Mouse (Mus musculus) skeletal muscle tissue, adult 2 months (tissue): ENCODE measurements around the gene Gmfb.

ENCODE experiments used
- DNase-seq: peaks from one replicate; pipeline ENCODE4 v3.0.0-alpha.2; 2012; ENCODE audit warnings: low read depth, low spot score

Gene Gmfb

DNA sequence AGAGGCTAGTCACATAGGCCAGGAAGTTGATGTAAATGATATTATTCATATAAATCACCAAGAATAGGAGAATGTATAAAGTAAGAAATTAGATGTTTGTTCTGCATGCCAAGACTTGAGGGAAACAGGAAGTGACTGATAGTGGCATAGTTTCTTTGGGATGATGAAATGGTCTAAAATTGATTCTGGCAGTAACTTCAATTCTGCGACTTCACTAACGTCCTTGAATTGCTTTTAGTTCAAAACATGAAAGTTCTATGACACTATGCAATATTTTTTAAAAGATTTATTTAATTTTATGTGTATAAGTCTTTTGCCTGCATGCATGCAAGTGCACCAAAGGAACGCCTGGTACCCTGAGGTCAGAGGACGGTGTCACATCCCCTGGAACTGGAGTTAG is 18.8 kb downstream of the Gmfb start:
- no peak for DNase-seq

DNA sequence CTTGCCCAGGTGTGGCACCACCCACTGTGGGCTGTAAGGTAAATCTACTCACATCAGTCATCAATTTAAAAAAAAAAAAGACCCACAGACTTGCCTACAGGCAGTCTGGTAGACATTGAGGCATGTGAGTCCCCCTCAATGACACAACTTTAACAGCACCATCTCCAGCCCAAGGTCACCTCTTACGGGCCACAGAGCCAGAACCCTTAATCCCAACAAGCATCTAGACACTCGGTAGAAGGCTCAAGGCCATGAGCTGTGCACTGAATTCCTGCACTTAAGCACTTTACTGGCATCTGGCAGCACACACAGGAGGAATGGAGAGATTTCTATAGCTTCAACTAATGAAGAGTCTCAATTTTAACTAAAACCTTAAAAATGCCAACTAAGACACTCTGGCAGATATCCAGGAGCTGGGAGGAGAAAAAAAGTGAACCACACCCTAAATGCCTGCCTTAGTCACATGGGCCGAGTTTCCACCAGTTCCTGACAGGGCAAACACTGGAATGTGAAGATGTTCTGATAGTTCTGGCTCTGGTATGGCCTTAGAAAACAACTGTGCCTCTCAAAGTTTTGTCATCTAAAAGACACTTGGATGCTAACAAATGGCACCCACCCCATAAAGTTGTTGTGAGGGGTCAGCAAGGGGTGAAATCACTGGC is 21.2 kb downstream of the Gmfb start:
- no peak for DNase-seq

DNA sequence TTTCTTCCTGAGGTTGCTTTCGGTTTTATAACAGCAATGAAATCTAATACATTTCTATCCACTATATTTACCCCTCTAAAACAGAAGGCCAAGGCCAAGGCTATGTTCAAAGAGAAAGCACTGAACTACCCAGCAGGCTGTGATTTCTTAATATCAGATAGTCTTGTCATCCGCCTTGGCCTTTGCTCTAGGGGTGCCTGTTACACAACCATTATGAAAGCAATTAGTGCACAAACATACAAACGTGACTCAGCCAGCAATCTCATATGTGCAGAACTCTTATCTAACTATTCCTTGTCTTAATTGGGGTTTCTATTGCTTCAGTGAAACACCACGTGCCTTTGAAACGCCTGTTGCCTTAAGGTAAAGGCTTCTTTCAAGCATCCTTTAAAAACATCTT is 27.9 kb downstream of the Gmfb start:
- DNase-seq, result no peak

DNA sequence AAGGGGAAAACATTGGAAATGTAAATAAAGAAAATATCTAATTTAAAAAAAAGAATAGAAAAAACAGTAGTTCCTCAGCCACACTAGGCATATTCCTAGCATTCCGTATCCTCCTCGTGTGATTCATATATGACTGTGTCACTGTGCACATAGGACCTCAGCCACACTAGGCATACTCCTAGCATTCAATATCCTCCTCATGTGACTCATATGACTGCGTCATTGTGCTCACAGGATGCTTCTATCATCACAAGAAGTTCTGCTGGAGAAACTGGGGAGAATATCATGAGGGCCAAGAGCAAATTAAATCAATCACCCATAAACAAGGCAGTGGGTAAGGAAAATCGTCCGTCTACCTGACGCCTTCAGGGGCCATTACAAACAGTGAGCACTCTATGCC is 31.3 kb downstream of the Gmfb start:
- DNase-seq, result no peak

DNA sequence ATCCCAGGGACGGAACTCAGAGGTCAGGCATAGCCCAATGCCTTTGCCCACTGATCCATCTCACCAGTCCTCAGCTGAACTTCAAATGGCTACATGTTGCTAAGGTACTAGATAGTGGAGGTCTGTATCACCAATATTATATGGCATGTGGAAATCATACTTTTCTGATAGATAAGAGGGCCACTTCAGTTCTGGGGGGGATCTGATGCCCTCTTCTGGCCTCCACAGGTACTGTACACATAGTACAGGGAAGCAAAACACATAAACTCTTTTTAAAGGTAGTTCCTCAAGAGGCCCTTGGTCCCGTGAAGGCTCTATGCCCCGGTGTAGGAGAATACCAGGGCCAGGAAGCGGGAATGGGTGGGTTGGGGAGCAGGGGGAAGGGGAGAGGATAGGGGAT is 31.7 kb downstream of the Gmfb start:
- DNase-seq, result no peak

DNA sequence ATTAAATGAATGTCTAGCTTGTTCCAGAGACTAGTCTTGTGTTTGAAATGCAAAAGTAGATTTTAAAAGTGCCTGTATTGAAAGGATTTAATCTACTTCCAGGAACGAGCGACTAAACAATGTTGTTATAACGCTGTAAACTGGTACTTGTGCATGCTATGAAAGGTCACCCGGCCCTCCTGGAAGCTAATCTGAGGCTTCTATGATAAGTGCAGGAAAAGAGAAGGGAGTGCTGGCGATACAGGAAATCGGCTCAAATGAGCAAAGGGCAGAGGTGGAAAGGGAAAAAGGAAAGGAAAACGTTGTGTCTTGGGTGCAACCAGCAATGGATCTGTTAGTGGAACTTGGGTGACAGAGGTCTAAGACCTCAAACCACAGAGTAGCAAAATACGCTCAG is 33.5 kb downstream of the Gmfb start:
- DNase-seq, result no peak

DNA sequence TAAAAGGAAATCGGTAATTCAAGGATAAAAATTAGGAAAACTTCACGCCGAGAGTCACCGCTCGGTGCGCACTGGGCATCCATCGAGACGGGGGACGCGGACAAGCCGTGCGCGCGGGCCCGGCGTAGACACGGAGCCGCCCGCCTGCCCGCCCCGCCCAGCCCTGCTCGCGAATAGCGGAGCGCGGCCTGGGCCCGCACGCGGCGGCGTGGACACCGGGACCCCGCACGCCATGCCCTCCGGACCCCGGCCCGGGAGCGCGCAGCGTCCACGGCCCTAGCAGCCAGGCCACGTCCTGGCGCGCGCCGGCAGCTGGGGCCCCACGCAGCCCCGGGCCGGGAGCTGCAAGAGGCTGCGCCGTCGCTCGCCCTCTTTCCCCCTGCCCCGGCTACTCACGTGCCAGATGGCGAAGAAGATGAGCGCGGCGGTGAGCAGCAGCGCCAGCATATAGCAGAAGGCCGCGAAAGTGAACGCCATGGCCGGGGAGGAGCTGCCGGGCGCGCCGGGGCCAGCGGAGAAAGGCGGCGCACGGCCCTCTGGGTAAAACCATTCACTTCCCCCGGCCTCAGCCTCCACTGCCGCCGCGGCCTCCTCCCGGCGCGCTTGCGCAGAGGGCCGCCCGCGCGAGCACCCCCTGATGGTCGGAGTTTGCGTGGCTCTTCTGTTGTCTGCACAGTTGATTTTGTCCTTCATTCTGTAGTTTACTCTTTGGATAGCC is 34.1 kb downstream of the Gmfb start, which contains the start of gene Cnih1:
Gene Cnih1 (minus strand): TSS at position 625 of the 718 bp plus-strand sequence.
- DNase-seq, result peak; percentile 81

DNA sequence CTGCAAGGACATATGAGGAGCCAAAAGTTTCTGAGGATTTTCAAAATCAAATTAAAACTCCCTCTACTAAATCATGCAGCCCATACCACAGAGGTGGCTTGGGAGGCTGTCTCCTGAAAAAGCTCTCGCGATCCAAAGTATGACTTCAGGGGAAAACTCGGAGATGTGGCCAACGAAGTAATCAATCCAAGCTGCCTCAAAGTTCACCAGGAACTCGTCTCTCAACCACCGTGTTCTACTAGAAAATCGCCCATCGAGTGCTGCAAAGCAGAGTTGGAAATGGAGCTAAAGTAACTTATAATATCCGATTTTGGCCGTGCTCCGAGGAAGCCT is 34.6 kb downstream of the Gmfb start:
- no peak for DNase-seq

DNA sequence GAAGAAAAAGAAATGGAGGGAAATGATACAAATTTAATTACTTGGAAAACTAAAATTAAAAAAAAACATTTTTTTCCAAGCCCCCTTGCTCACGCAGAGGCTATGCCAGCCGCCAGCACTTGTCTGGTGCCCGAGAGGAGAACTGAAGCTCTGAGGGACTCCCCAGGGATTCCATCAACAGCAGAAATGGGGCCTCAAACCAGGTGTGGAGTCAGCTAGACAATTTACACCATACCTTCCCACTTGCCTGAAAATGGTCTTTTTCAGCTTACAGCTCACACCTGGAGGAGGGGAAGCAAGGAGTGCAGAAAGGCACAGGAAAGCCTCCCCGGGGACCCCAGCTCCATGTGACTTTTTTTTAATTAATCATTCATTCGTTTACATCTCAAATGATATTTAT is 36.8 kb downstream of the Gmfb start:
- no peak for DNase-seq

DNA sequence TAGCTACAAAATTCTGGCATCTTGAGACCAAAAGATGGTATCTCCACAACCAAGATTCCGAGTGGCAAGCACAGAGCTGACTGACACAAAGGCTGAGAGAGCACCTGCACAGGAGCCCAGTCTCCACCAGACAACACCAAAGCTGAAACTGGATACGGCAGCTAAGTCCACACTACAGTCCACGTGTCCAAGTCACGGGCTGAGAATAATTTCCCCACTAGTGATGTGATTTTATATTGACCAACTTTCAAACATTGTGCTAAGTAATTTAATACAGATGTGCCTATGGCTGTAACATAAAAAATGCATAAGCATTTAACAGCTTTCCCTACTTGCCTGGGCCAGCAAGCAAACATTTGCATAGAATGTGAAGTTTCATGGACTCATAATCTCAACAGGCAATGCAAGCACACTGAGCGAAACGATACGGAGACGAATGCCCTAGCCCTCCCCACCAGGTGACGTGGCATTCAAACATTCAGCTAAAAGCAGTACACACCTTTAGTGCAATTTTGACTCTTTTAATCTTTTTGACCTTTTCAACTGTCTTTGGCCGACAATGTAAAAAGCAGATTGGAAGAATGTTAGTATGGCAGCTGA is 38.6 kb downstream of the Gmfb start:
- no peak for DNase-seq

DNA sequence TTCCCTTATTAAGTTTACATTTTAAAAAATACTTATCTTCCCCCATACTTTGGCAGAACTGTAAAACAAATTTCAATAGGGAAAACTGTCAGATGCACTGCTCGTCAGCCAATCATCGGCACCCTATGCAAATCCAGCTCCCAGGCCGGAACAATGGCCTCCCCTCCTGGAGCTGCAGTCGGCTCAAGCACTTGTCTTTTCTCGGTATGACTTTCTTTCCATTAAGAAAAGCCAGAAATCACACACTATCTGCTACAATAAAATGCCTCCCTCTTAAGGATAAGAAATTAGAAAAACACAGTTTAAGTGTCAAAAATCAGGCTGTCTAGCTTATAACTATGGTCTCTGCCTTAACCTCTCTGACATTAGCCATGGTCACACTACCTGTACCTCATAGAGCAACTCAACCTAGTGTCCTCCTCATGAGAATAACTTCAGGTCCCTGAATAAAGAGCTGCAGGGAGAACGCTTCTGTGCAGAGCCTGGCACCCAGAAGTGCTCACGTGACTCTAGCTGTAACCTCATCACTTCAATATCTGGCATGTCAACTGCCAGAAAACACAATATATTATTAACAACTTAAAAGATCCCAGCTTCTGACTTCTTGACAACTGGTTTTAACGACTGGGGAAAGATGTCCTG is 39.7 kb downstream of the Gmfb start:
- DNase-seq, result no peak

DNA sequence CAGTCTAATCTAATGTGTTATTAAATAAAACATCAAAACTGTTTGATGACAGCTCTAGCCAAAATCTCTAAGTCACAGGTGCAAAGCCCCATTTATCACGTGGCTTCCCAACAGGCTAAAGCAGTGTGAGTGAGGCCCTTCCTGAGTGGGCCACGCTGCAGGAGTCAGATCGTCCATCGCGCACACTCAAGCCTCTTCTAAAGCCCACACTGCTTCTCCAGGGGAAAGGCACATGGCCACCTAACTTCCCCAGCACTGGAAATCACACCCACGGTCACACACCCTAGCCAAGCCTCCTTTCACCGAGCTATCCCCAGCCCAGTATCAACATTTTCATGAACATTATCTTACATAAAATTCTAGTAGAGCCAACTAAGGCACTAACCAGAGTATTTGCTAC is 41.0 kb downstream of the Gmfb start:
- DNase-seq, result no peak

DNA sequence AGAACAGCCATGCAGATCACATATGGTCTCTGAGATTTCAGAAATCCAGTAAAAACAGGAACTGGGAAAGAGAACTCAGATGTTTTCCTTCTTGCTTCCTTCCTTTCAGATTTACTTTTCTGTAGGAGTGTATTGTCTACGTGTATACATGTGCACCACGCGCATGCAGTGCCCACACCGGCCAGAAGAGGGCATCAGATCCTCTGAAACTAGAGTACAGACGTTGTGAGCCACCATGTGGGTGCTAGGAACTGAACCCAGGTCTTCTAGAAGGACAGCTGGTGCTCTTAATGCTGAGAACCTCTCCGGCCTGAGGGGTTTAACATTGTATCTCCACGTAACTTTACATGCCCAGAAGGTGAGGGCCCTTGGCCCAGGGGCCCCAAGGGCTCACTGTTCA is 42.8 kb downstream of the Gmfb start:
- DNase-seq, result no peak

DNA sequence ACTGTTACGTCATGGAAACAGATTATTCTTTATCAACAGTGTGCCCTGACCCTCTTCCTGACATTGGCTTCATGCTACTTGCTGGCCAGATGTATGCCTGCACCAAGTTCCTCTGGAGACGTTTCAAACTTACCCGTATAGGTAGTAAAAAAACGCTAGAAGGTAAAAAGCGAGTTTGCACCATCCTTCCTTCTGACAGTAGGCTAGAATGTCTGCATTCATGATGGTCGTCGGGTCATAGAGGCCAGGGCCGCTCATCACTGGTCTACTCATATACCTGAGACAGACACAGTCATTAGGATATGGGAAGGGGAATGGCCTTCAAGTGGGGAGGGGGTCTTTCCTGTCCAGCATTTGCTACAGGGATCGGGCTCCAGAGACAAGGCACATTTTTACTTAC is 43.3 kb downstream of the Gmfb start:
- no peak for DNase-seq

DNA sequence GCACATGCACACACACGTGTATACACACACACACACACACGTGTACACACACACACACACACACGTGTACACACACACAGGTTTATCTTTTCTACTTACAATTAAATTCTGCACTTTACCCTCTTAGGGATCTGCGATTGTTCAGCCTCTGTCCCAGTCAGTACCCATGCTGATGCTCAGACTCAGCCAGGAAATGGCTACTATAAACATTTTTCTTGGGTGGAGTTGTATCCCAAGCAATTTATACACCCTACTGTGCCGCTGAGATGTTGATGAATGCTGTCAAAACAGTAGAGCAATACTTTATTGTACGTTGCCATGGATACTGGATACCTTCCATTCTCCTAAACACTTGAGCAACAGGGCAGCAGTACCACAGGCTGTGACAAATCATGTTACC is 52.0 kb downstream of the Gmfb start:
- no peak for DNase-seq

DNA sequence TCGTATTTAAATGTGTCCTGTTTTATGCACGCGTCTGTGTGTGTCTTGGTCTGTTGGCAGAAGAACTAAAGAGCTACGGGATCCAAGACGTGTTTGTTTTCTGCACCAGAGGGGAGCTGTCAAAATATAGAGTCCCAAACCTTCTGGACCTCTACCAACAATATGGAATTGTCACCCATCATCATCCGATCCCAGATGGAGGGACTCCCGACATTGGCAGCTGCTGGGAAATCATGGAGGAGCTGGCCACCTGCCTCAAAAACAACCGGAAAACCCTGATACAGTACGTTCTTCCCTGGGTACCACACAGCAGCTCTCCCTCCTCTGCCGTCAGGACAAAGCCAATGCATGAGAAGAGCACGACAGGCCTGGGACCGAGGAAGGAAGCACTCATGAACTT is 54.9 kb downstream of the Gmfb start:
- no peak for DNase-seq

DNA sequence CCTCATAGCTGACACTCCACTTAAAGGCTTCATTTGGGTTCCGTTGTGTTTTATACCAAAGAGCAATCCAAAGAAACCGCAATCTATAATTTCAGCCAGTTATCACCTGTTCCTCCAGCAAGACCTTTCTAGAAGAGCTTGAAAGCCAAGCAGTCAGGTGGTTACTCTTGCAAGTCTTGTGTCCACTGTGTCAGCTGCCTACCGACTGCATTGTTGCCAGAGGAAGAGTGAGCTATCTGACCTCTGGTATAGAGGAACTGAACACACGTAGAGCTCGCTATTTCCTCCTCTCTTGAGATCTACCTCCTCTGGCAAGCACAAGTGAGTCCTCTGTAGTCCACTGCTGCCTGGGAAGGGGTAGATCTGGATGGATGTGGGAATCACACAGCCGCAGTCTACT is 60.9 kb downstream of the Gmfb start:
- no peak for DNase-seq

DNA sequence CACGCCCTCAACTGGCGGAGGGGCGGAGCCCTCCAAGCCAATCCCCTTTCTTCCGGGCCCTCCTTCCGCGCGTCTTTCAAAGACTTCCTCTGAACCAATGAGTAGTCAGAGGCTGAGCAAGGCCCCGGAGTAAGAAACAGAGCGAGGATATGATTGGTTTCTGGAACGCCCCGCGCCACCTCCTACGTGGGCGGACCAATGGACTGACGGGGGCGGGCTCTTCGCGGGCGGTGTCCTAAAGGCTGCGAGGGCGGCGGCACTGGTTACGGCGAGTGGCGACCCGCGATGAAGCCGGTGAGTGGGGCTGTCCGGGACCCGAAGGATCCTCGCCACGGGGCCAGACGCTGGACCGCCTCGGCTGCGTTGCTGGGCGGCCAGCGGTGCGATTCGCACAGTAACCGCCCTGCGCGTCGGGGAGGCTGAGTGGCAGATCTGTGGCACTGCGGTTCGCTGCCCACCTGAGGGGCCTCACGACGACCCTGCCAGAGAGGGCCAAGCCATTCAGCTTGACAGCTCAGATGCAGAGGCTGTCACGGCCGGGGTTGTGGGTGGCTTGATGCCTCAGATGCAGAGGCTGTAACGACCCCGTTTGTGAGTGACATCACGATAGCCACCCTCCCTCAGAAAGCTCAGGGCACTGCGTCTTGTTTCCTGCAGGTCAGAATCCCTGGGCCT is 61.5 kb downstream of the Gmfb start, which contains the start of gene Cdkn3:
Gene Cdkn3 (plus strand): TSS at position 187 of the 675 bp plus-strand sequence.
- DNase-seq, result peak; percentile 92

DNA sequence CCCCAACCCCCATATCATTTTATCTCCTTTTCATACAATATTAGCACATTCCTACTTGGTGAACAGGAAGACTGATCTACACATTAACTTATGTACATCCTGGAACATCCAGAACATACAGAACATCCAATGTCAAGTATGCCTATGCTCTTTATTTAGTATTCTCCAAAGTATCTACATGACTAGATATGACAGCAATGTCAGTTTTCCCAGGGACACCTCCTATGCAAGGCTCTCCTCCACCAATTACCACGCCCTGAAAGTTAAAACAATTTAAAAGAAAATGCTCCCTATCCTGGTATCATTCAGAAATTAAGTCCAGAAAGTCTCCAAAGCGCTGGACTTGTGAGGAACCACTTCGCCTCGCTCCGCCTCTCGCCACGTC is 62.1 kb downstream of the Gmfb start:
- no peak for DNase-seq
